Mouse (Mus musculus) bone marrow macrophage, adult 2 months (primary cell): ENCODE measurements around the gene Hist1h2ad.

Source experiments
- CTCF ChIP-seq: IDR thresholded peaks from 2 replicates; pipeline ENCODE4 v1.5.1; 2012; ENCODE audit warnings: low read depth, mild to moderate bottlenecking, low read length, moderate library complexity
- POLR2A ChIP-seq: IDR thresholded peaks from 2 replicates; pipeline ENCODE4 v1.6.1; 2012; ENCODE audit warnings: mild to moderate bottlenecking, low read depth, low read length, borderline replicate concordance

DNA sequence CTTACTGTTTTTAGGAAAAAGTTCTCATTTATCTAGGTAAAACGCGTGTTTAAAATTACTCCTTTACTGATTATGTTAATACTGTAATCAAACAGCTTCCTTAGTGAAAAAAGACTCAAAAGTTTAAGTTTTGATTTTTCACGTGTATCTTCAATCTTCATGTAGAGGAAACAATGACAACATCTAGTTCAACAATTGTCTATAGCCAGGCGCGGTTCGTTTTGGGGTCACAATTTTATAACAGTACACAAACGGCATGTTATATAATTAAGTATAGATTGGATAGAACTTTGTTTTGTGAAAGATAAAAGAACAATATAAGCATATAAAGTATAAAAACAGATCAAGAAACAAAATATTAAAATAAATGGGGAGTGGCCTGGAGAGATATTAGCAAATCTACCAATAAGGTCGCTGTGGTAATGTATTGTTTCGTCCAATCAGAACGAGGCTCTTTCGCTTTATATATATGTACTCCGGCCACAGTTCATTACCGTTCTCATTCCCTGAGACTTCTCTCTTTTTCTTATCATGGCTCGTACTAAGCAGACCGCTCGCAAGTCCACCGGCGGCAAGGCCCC, 1.2 kb downstream of the Hist1h2ad start, which contains the start of gene Hist1h3d:
- TF ChIP-seq CTCF (no peak), POLR2A (no peak)
